Mouse (Mus musculus): ENCODE data around the gene Xlr3b. TPM values are rescaled to one million over a fixed set of nuclear protein-coding genes. Genes with fewer than 3 reads are reported as not detected.

The Xlr3b gene
- polyA plus RNA-seq, 1 experiment from 2014 or later, result 12.2 TPM

Other genes starting within 250 kb of the Xlr3b start
- gene Zfp185, start 204.9 kb upstream of the Xlr3b start, polyA plus RNA-seq (2016; fragmentation: Nextera tagmentation; extraction: Ambion mirVana), result 2.6 and 3.2 TPM in 2 replicates
- gene Pnma5, start 155.1 kb upstream of the Xlr3b start, polyA plus RNA-seq (2016; fragmentation: Nextera tagmentation; extraction: Ambion mirVana), result 0.06 TPM in 1 of 2 replicates, not detected in the other
- gene Pnma3, start 127.4 kb upstream of the Xlr3b start, polyA plus RNA-seq (2016; fragmentation: Nextera tagmentation; extraction: Ambion mirVana), result 0.37 and 0.70 TPM in 2 replicates
- gene Xlr4a, start 109.7 kb upstream of the Xlr3b start, polyA plus RNA-seq (2016; fragmentation: Nextera tagmentation; extraction: Ambion mirVana), result 0.52 and 0.68 TPM in 2 replicates
- gene Xlr3a, start 95.1 kb upstream of the Xlr3b start, polyA plus RNA-seq (2016; fragmentation: Nextera tagmentation; extraction: Ambion mirVana), result 2.0 and 3.4 TPM in 2 replicates
- gene Gm14685, start 75.2 kb upstream of the Xlr3b start, polyA plus RNA-seq (2016; fragmentation: Nextera tagmentation; extraction: Ambion mirVana), result 0.12 and 0.29 TPM in 2 replicates
- gene Xlr5b, start 43.4 kb upstream of the Xlr3b start, polyA plus RNA-seq (2016; fragmentation: Nextera tagmentation; extraction: Ambion mirVana), result not detected in 2 replicates
- 0.09 TPM in 1 of 2 replicates, not detected in the other for gene DXBay18, start 42.8 kb upstream of the Xlr3b start, polyA plus RNA-seq (2016; fragmentation: Nextera tagmentation; extraction: Ambion mirVana)
- gene Spin2d, start 15.2 kb upstream of the Xlr3b start, polyA plus RNA-seq (2016; fragmentation: Nextera tagmentation; extraction: Ambion mirVana), result not detected in 2 replicates
- 0.31 and 0.55 TPM in 2 replicates for gene Xlr4b, start 22.1 kb downstream of the Xlr3b start, polyA plus RNA-seq (2016; fragmentation: Nextera tagmentation; extraction: Ambion mirVana)
- gene F8a, start 36.1 kb downstream of the Xlr3b start, polyA plus RNA-seq (2016; fragmentation: Nextera tagmentation; extraction: Ambion mirVana), result 14.8 and 16.4 TPM in 2 replicates
- gene Xlr4c, start 50.9 kb downstream of the Xlr3b start, polyA plus RNA-seq (2016; fragmentation: Nextera tagmentation; extraction: Ambion mirVana), result not detected in 2 replicates
- not detected in 2 replicates for gene Xlr3c, start 73.2 kb downstream of the Xlr3b start, polyA plus RNA-seq (2016; fragmentation: Nextera tagmentation; extraction: Ambion mirVana)
- not detected in 2 replicates for gene Xlr5a, start 100.8 kb downstream of the Xlr3b start, polyA plus RNA-seq (2016; fragmentation: Nextera tagmentation; extraction: Ambion mirVana)
- gene Xlr5c, start 100.8 kb downstream of the Xlr3b start, polyA plus RNA-seq (2016; fragmentation: Nextera tagmentation; extraction: Ambion mirVana), result not detected in 2 replicates
- not detected in 2 replicates for gene Gm45015, start 144.6 kb downstream of the Xlr3b start, polyA plus RNA-seq (2016; fragmentation: Nextera tagmentation; extraction: Ambion mirVana)
- 15.3 and 16.3 TPM in 2 replicates for gene Zfp275, start 150.4 kb downstream of the Xlr3b start, polyA plus RNA-seq (2016; fragmentation: Nextera tagmentation; extraction: Ambion mirVana)
- not detected in 2 replicates for gene Gm18336, start 206.5 kb downstream of the Xlr3b start, polyA plus RNA-seq (2016; fragmentation: Nextera tagmentation; extraction: Ambion mirVana)
- gene Zfp92, start 218.9 kb downstream of the Xlr3b start, polyA plus RNA-seq (2016; fragmentation: Nextera tagmentation; extraction: Ambion mirVana), result 0.06 and 0.11 TPM in 2 replicates
- gene Trex2, start 243.1 kb downstream of the Xlr3b start, polyA plus RNA-seq (2016; fragmentation: Nextera tagmentation; extraction: Ambion mirVana), result not detected in 2 replicates

All from midbrain, embryonic 10.5 days (tissue).